In the genomic region with DNA sequence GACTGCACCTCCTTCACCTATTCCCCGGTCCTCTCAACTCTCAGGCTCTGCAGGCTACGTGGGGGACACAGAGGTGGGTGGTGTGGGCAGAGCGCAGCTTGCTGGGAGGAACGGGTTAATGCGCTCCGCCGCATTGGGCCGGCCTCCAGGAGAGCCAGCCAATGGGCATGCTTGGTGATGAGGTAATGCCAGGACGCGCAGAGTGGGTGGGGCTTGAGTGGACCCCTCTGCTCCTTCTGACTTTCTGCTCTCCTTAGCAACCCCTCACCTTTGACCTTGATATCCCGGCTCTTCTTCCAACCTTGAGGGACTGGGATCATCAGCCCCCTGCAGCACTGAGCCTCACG, we compare ENCODE assay signal across 8 mouse cellular contexts.
DNase-seq lines count a peak whose midpoint lies in the region; ATAC-seq lines count a peak whose summit lies in the region.

No protein-coding gene starts in this region.

- H3K4me3 ChIP-seq in intestine, embryonic 15.5 days (replicated peaks), result peak overlapping the region; percentile 34

- ATAC-seq in intestine, embryonic 15.5 days, result peak; percentile 82
- ATAC-seq in megakaryocyte progenitor cell, adult 5-6 weeks (replicated peaks; ENCODE audit: poor library complexity), result peak; percentile 80

- H3K9me3 ChIP-seq in intestine, embryonic 15.5 days, result no peaks in the 10 kb centered on the region

- intact Hi-C loops in gastrocnemius, postnatal 36 days (cut with DNase I), result loop anchor here (2.0 kb wide), 1 partner anchor 246 kb away; no protein-coding TSS in a partner anchor
- intact Hi-C loops in left cerebral cortex, postnatal 14 days (cut with DNase I), result loop anchor here (5.0 kb wide), 3 partner anchors 41 to 246 kb away; a partner anchor contains a TSS

- no peaks in the 10 kb centered on the region for H3K36me3 ChIP-seq in intestine, embryonic 15.5 days

- peaks cover 77% of the 10 kb centered on the region for H3K4me1 ChIP-seq in intestine, embryonic 15.5 days (replicated peaks)

- WGBS in intestine, embryonic 15.5 days, result under 1% methylated on average over 12 of the region's 12 CpGs

- DNase-seq in ovary, adult 18-20 months (ENCODE audit: low spot score), result peak; percentile 86
- DNase-seq in ovary, postnatal 10 days (ENCODE audit: low spot score), result no peak
- DNase-seq in embryo, embryonic 10.5 days (ENCODE audit: low spot score), result peak; percentile 98
- DNase-seq in gastrocnemius, postnatal 36 days, result peak; percentile 84 to 86
- DNase-seq in left cerebral cortex, postnatal 14 days (ENCODE audit: low spot score in 2 of 2), result peak; percentile 91 to 92
- peak; percentile 88 for DNase-seq in right cerebral cortex, postnatal 4 days

- peak overlapping the region; percentile 47 for H3K9ac ChIP-seq in intestine, embryonic 15.5 days

- H3K27ac ChIP-seq in intestine, embryonic 15.5 days, result peak overlapping the region; percentile 98

- H3K4me2 ChIP-seq in intestine, embryonic 15.5 days (replicated peaks), result peak overlapping the region; percentile 73

- H3K27me3 ChIP-seq in intestine, embryonic 15.5 days (replicated peaks), result no peaks in the 10 kb centered on the region
